Mouse (Mus musculus) C2C12 (cell line): ENCODE results near the gene Ago4.

Experiments used
- CTCF ChIP-seq: IDR thresholded peaks from one replicate; pipeline ENCODE4 v1.5.1; 2011; ENCODE audit not compliant: control insufficient read depth, insufficient read depth, insufficient read length
- MAX ChIP-seq: IDR thresholded peaks from one replicate; pipeline ENCODE4 v1.6.1; 2011; ENCODE audit warnings: mild to moderate bottlenecking, control low read depth
- MYOD1 ChIP-seq: IDR thresholded peaks from one replicate; pipeline ENCODE4 v1.6.1; 2011; ENCODE audit warnings: low read depth; ENCODE audit not compliant: control insufficient read depth, insufficient read length
- USF1 ChIP-seq: IDR thresholded peaks from one replicate; pipeline ENCODE4 v1.6.1; 2011; ENCODE audit warnings: low read depth, mild to moderate bottlenecking, control low read depth, moderate library complexity

DNA sequence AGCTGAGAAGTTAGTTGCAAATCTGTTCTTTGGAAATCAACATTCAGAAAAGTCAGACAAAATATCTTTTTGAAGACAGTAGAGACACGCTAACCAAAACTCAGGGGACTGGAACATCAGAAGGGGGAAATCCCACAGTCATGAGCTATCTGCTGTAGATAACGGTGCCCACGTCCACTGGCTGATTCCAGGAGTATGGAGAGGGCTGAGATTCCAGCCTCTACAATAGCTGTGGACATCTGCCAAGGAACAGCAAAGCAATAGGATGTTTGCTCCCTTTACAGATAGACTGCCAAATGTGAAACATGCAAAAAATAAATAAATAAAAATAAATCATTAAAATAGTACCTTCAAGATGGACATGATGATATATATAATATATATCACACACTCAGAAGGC is 88.7 kb downstream of the Ago4 start:
- no peak for TF ChIP-seq USF1
- no peak for TF ChIP-seq CTCF
- no peak for TF ChIP-seq MAX
- TF ChIP-seq MYOD1, result no peak
